Mouse (Mus musculus): Measurements from ENCODE around the gene Cpb1. TPM values are rescaled to one million over a fixed set of nuclear protein-coding genes. Genes with fewer than 3 reads are reported as not detected.

Gene Cpb1
- total RNA-seq, 1 experiment: not detected

GRCm38 (mm10) chr3:20288761-20289160 lies 13.2 kb upstream of the Cpb1 start:
- Histone ChIP-seq H3K36me3 (ENCODE audit: control insufficient read depth, insufficient read depth, low read length, poor library complexity, severe bottlenecking) (no peaks in the 10 kb centered on the region), H3K27ac (ENCODE audit: insufficient read depth, low read depth, low read length, poor library complexity, severe bottlenecking) (no peak overlapping the region), H3K9ac (ENCODE audit: insufficient read depth, low read depth, low read length, poor library complexity, severe bottlenecking) (no peak overlapping the region), H3K9me3 (ENCODE audit: control insufficient read depth, insufficient read depth, low read depth, low read length) (no peaks in the 10 kb centered on the region), H3K4me1 (ENCODE audit: control insufficient read depth in 2 of 2, insufficient read depth in 2 of 2, low read length in 2 of 2, poor library complexity in 1 of 2) (no peaks in the 10 kb centered on the region), H3K4me3 (ENCODE audit: insufficient read depth in 1 of 2, low read depth in 1 of 2, low read length in 2 of 2, poor library complexity in 1 of 2, severe bottlenecking in 1 of 2) (no peak overlapping the region)
- no peak for TF ChIP-seq ZC3H11A (IDR thresholded peaks at IDR 0.05; ENCODE audit: borderline replicate concordance, low read depth, low read length)
- TF ChIP-seq ZNF384 (IDR thresholded peaks at IDR 0.05; ENCODE audit: low read depth, low read length): no peak
- no peak for TF ChIP-seq MAFK (IDR thresholded peaks at IDR 0.05; ENCODE audit: insufficient read depth, low read depth, low read length)
- TF ChIP-seq HCFC1 (IDR thresholded peaks at IDR 0.05; ENCODE audit: borderline replicate concordance, insufficient read depth, low read length): no peak
- no peak for TF ChIP-seq CHD2 (IDR thresholded peaks at IDR 0.05; ENCODE audit: low read depth, low read length)
- in situ Hi-C loops (cut with MboI; ENCODE audit: low sequenced_read_pairs in 2 of 2, unreplicated experiment in 2 of 2): no loop called here
- DNase-seq (ENCODE audit: low read depth, low spot score): no peak

GRCm38 (mm10) chr3:20281796-20282195 lies 6.3 kb upstream of the Cpb1 start:
- H3K4me1 ChIP-seq (ENCODE audit: control insufficient read depth in 2 of 2, insufficient read depth in 2 of 2, low read length in 2 of 2, poor library complexity in 1 of 2): no peaks in the 10 kb centered on the region
- no peak for TF ChIP-seq ZC3H11A (IDR thresholded peaks at IDR 0.05; ENCODE audit: borderline replicate concordance, low read depth, low read length)
- TF ChIP-seq HCFC1 (IDR thresholded peaks at IDR 0.05; ENCODE audit: borderline replicate concordance, insufficient read depth, low read length): no peak
- no peak for TF ChIP-seq CHD2 (IDR thresholded peaks at IDR 0.05; ENCODE audit: low read depth, low read length)
- TF ChIP-seq ZNF384 (IDR thresholded peaks at IDR 0.05; ENCODE audit: low read depth, low read length): no peak
- TF ChIP-seq MAFK (IDR thresholded peaks at IDR 0.05; ENCODE audit: insufficient read depth, low read depth, low read length): no peak
- in situ Hi-C loops (cut with MboI; ENCODE audit: low sequenced_read_pairs in 2 of 2, unreplicated experiment in 2 of 2): no loop called here
- H3K36me3 ChIP-seq (ENCODE audit: control insufficient read depth, insufficient read depth, low read length, poor library complexity, severe bottlenecking): no peaks in the 10 kb centered on the region
- H3K9me3 ChIP-seq (ENCODE audit: control insufficient read depth, insufficient read depth, low read depth, low read length): no peaks in the 10 kb centered on the region
- no peak for DNase-seq (ENCODE audit: low read depth, low spot score)
- no peak overlapping the region for H3K4me3 ChIP-seq (ENCODE audit: insufficient read depth in 1 of 2, low read depth in 1 of 2, low read length in 2 of 2, poor library complexity in 1 of 2, severe bottlenecking in 1 of 2)
- H3K27ac ChIP-seq (ENCODE audit: insufficient read depth, low read depth, low read length, poor library complexity, severe bottlenecking): no peak overlapping the region
- no peak overlapping the region for H3K9ac ChIP-seq (ENCODE audit: insufficient read depth, low read depth, low read length, poor library complexity, severe bottlenecking)

- Histone ChIP-seq H3K27ac (ENCODE audit: insufficient read depth, low read depth, low read length, poor library complexity, severe bottlenecking) (no peak overlapping the region), H3K9me3 (ENCODE audit: control insufficient read depth, insufficient read depth, low read depth, low read length) (no peaks in the 10 kb centered on the region), H3K9ac (ENCODE audit: insufficient read depth, low read depth, low read length, poor library complexity, severe bottlenecking) (no peak overlapping the region), H3K36me3 (ENCODE audit: control insufficient read depth, insufficient read depth, low read length, poor library complexity, severe bottlenecking) (no peaks in the 10 kb centered on the region), H3K4me1 (ENCODE audit: control insufficient read depth in 2 of 2, insufficient read depth in 2 of 2, low read length in 2 of 2, poor library complexity in 1 of 2) (no peaks in the 10 kb centered on the region), H3K4me3 (ENCODE audit: insufficient read depth in 1 of 2, low read depth in 1 of 2, low read length in 2 of 2, poor library complexity in 1 of 2, severe bottlenecking in 1 of 2) (no peak overlapping the region)
- DNase-seq (ENCODE audit: low read depth, low spot score): peak; percentile 1
- TF ChIP-seq MAFK (IDR thresholded peaks at IDR 0.05; ENCODE audit: insufficient read depth, low read depth, low read length): no peak
- TF ChIP-seq HCFC1 (IDR thresholded peaks at IDR 0.05; ENCODE audit: borderline replicate concordance, insufficient read depth, low read length): no peak
- no peak for TF ChIP-seq ZNF384 (IDR thresholded peaks at IDR 0.05; ENCODE audit: low read depth, low read length)
- TF ChIP-seq ZC3H11A (IDR thresholded peaks at IDR 0.05; ENCODE audit: borderline replicate concordance, low read depth, low read length): no peak
- no peak for TF ChIP-seq CHD2 (IDR thresholded peaks at IDR 0.05; ENCODE audit: low read depth, low read length)
- in situ Hi-C loops (cut with MboI; ENCODE audit: low sequenced_read_pairs in 2 of 2, unreplicated experiment in 2 of 2): no loop called here
Observed at GRCm38 (mm10) chr3:20254566-20255479, 20.7 kb downstream of the Cpb1 start.

- TF ChIP-seq MAFK (IDR thresholded peaks at IDR 0.05; ENCODE audit: insufficient read depth, low read depth, low read length) (no peak), HCFC1 (IDR thresholded peaks at IDR 0.05; ENCODE audit: borderline replicate concordance, insufficient read depth, low read length) (no peak), ZNF384 (IDR thresholded peaks at IDR 0.05; ENCODE audit: low read depth, low read length) (no peak), CHD2 (IDR thresholded peaks at IDR 0.05; ENCODE audit: low read depth, low read length) (no peak), ZC3H11A (IDR thresholded peaks at IDR 0.05; ENCODE audit: borderline replicate concordance, low read depth, low read length) (no peak)
- H3K9ac ChIP-seq (ENCODE audit: insufficient read depth, low read depth, low read length, poor library complexity, severe bottlenecking): no peak overlapping the region
- H3K4me1 ChIP-seq (ENCODE audit: control insufficient read depth in 2 of 2, insufficient read depth in 2 of 2, low read length in 2 of 2, poor library complexity in 1 of 2): no peaks in the 10 kb centered on the region
- no peaks in the 10 kb centered on the region for H3K36me3 ChIP-seq (ENCODE audit: control insufficient read depth, insufficient read depth, low read length, poor library complexity, severe bottlenecking)
- no peaks in the 10 kb centered on the region for H3K9me3 ChIP-seq (ENCODE audit: control insufficient read depth, insufficient read depth, low read depth, low read length)
- no peak overlapping the region for H3K4me3 ChIP-seq (ENCODE audit: insufficient read depth in 1 of 2, low read depth in 1 of 2, low read length in 2 of 2, poor library complexity in 1 of 2, severe bottlenecking in 1 of 2)
- H3K27ac ChIP-seq (ENCODE audit: insufficient read depth, low read depth, low read length, poor library complexity, severe bottlenecking): no peak overlapping the region
- DNase-seq (ENCODE audit: low read depth, low spot score): no peak
- in situ Hi-C loops (cut with MboI; ENCODE audit: low sequenced_read_pairs in 2 of 2, unreplicated experiment in 2 of 2): no loop called here
Observed at GRCm38 (mm10) chr3:20243913-20244312, 31.6 kb downstream of the Cpb1 start.
